Mouse (Mus musculus): ENCODE data around the gene Vti1a.

Vti1a gene

GRCm38 (mm10) chr19:55311874-55312273 lies 4.2 kb upstream of the Vti1a start:
- intact Hi-C loops (cut with DNase I) = no loop called here

- intact Hi-C loops (cut with DNase I) = no loop called here
Measured at GRCm38 (mm10) chr19:55313649-55314048, 2.4 kb upstream of the Vti1a start.

- intact Hi-C loops (cut with DNase I) = no loop called here
Measured at GRCm38 (mm10) chr19:55315452-55316108, 515 bp upstream of the Vti1a start, which contains the start of gene Zdhhc6. Gene Zdhhc6 (minus strand): TSS chr19:55316032.

GRCm38 (mm10) chr19:55316901-55317300 lies 806 bp downstream of the Vti1a start:
- intact Hi-C loops (cut with DNase I) = no loop called here

GRCm38 (mm10) chr19:55319036-55319435 lies 2.9 kb downstream of the Vti1a start:
- intact Hi-C loops (cut with DNase I) = no loop called here

- intact Hi-C loops (cut with DNase I) = no loop called here
Measured at GRCm38 (mm10) chr19:55319521-55319920, 3.4 kb downstream of the Vti1a start.

GRCm38 (mm10) chr19:55322604-55323003 lies 6.5 kb downstream of the Vti1a start:
- intact Hi-C loops (cut with DNase I) = no loop called here

GRCm38 (mm10) chr19:55327510-55327909 lies 11.4 kb downstream of the Vti1a start:
- intact Hi-C loops (cut with DNase I) = no loop called here

- intact Hi-C loops (cut with DNase I) = loop anchor here (10.0 kb wide), 3 partner anchors 553 to 923 kb away; no protein-coding TSS in a partner anchor
Measured at GRCm38 (mm10) chr19:55331776-55332175, 15.7 kb downstream of the Vti1a start.

GRCm38 (mm10) chr19:55332641-55333268 lies 16.7 kb downstream of the Vti1a start:
- intact Hi-C loops (cut with DNase I) = loop anchor here (10.0 kb wide), 3 partner anchors 552 to 922 kb away; no protein-coding TSS in a partner anchor

GRCm38 (mm10) chr19:55335881-55336280 lies 19.8 kb downstream of the Vti1a start:
- intact Hi-C loops (cut with DNase I) = loop anchor here (5.0 to 10.0 kb wide), 4 partner anchors 549 to 919 kb away; no protein-coding TSS in a partner anchor

- intact Hi-C loops (cut with DNase I) = loop anchor here (5.0 to 10.0 kb wide), 4 partner anchors 548 to 918 kb away; no protein-coding TSS in a partner anchor
Measured at GRCm38 (mm10) chr19:55336441-55336840, 20.3 kb downstream of the Vti1a start.

- intact Hi-C loops (cut with DNase I) = loop anchor here (5.0 to 10.0 kb wide), 4 partner anchors 548 to 918 kb away; no protein-coding TSS in a partner anchor
Measured at GRCm38 (mm10) chr19:55337066-55337465, 21.0 kb downstream of the Vti1a start.

- intact Hi-C loops (cut with DNase I) = loop anchor here (5.0 to 10.0 kb wide), 4 partner anchors 547 to 917 kb away; no protein-coding TSS in a partner anchor
Measured at GRCm38 (mm10) chr19:55337664-55338063, 21.6 kb downstream of the Vti1a start.

GRCm38 (mm10) chr19:55340521-55340920 lies 24.4 kb downstream of the Vti1a start:
- intact Hi-C loops (cut with DNase I) = no loop called here

- intact Hi-C loops (cut with DNase I) = no loop called here
Measured at GRCm38 (mm10) chr19:55341377-55341776, 25.3 kb downstream of the Vti1a start.

- intact Hi-C loops (cut with DNase I) = no loop called here
Measured at GRCm38 (mm10) chr19:55342423-55342822, 26.3 kb downstream of the Vti1a start.

- intact Hi-C loops (cut with DNase I) = no loop called here
Measured at GRCm38 (mm10) chr19:55343274-55343673, 27.2 kb downstream of the Vti1a start.

GRCm38 (mm10) chr19:55348187-55348586 lies 32.1 kb downstream of the Vti1a start:
- intact Hi-C loops (cut with DNase I) = no loop called here

- intact Hi-C loops (cut with DNase I) = no loop called here
Measured at GRCm38 (mm10) chr19:55350673-55351378, 34.7 kb downstream of the Vti1a start.

- intact Hi-C loops (cut with DNase I) = no loop called here
Measured at GRCm38 (mm10) chr19:55362606-55363005, 46.5 kb downstream of the Vti1a start.

GRCm38 (mm10) chr19:55369691-55370090 lies 53.6 kb downstream of the Vti1a start:
- intact Hi-C loops (cut with DNase I) = no loop called here
